Mouse (Mus musculus) adrenal gland, adult 2 months (tissue): Measurements from ENCODE around the gene Slc50a1. TPM values are rescaled to one million over a fixed set of nuclear protein-coding genes. Genes with fewer than 3 reads are reported as not detected.

Experiments
- DNase-seq: peaks from one replicate; pipeline ENCODE4 v3.0.0; 2021
- polyA plus RNA-seq: library from polyadenylated mRNA; depleted of rRNA; stranded (reverse); fragments of >200 nt; gene quantifications from 2 replicates; pipeline ENCODE4 v1.2.3, GENCODE M21; 2012
- total RNA-seq, 2 experiments: library from RNA; stranded (reverse); gene quantifications; 2 replicates each; pipeline ENCODE4 v1.2.3; 2021

The Slc50a1 gene
- total and polyA plus RNA-seq, 3 experiments = 49.9 to 153 (median 54.7) TPM

DNA sequence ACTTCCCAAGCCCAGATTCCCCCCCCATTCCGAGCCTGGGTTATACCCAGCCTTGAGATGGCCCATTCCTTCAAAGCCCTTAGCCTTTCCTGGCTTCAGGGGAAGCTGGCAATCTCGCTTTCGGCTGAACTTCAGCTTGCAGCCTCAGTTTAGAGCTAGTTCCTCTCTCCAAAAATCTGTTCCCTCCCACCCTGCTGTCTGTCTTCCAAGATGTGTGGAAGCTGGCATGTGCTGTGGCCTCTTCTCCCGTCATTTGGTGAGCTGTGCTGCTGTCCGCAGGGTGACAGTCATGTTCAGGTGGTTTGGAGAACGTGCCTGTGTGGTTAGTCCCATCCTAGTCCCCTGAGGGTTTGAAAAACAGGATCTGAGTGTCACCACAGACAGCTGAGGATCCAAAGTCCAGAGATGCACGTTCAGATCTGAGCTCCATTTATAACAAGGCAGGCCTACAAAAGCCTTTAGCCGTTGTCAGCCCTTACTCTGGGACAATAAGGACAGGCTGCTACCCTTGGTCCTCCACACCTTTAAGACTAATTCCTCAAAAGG lies 25.4 kb upstream of the Slc50a1 start:
- DNase-seq = no peak

DNA sequence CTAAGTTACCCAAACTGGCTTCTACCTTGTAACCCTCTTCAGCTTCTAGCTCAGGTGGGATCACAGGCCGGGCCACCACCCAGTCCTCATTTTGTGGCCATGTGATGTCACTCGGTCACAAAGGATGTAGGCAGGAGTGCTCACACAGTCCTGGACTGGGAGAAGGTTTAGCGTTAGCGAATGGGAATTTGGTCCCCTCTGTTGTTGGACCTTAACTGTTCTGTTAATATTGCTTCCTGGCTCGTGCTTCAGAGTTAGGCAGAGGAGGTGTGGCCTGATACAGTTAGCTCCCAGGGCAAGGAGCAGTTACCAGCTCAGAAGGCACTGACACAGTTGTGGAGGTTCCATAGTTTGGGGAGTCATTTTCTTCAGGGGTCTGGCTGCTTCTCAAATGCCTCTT lies 23.8 kb upstream of the Slc50a1 start:
- no peak for DNase-seq

DNA sequence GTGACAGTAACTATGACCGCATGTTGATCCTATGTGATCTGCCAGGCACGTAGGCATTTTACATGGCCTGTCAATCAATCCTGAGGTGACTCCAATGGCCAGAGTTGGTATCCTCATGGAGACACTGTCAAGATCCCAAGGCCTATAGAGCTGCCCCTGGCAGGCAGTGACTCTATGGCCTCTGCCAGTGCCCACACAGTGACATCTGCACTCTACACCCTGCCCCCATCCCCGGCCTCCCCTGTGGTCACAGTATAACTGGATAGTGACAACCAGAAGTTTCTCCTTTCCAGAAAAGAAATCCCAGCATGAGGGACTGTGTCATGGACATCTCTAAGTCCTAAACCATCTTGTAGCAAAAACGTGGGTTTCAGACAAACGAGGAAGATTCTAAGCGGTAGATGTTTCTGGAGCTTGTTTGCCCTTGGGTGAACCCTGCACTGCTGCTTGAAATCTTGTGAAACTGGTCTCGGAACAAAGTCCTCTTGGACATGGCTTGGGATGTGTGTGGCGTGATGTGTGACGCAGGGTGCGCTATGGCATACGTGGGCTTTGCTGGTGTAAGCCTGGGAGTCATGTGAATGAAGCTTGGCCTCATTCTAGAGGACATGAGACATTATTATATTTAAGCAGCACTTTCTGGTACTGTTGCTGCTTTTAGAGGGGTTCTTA lies 23.0 kb upstream of the Slc50a1 start:
- DNase-seq = no peak

DNA sequence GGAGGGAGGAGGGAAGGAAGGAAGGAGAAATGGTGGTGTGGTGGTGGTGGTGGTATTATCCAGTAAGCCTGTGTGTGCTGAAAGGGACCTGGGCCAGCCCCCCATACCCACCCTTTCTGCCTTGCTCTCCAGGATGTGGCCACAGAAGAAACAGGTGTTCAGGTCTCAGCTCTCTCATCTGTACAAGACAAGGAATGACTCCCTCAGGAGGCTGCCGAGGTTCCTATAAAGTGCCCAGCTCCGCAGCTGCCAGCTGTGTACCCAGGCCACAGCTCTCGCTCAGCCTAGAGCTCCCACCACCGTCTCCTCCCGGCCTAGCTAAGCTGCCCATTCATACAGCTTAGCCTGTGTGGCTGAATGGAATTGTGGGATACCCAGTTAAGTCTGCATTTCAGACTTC lies 21.9 kb upstream of the Slc50a1 start:
- DNase-seq = no peak

DNA sequence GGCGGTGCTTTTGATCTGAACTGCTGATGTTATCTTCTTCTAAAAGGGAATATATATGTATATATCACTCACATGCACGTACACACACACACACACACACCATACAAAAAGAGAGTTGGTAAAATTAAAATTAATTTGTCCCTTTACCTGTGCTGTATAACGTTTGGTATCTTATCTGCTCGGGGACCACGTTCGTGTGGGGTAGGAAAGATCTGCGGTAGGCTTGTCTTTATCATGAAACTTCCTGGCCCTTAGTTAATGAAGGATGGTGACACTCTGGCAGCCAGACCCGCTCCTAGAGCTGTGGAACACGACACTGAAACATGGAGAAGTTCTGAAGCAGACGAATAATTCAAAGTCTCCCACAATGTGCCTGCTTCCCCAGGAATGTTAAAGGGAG lies 21.5 kb upstream of the Slc50a1 start:
- DNase-seq = no peak

DNA sequence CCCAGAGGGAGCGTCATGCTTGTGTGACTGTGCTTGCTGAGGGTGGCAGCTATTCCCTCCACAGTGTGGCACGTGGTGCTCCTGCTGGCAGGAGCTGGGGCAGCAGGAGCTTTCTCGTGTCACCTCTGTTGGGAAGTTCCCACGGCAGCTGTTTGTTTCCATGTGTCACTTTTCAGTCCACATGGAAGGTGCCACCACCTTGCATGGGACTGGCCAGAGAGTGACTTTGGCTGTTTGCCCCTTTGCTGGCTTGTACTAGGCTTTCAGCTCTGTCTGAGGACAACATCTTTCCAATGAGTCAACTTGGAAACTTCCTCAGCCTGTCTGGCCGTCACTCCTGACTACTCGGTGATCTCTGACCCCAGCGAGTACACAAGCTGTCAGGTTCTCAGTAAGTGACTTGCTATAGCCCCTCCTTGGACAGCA lies 18.1 kb upstream of the Slc50a1 start:
- DNase-seq = peak; percentile 26

DNA sequence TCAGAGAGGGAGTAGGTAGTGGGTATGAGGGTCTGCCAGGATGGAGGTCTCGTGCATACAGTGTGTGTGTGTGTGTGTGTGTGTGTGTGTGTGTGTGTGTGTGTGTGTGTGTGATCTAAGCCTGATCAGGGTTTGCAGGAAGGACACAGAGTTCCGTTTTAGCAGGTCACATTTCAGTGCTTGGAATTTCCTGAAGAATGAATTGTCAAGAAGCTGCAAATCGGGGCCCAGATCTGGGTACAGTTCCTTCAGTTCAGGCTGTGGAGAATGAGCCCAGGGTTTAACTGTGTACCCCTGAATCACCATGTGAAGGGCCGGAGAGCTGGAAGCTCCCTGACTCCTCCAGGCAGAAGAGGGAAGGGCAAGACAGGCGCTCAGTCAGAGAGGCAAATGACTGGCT lies 16.9 kb upstream of the Slc50a1 start:
- no peak for DNase-seq

DNA sequence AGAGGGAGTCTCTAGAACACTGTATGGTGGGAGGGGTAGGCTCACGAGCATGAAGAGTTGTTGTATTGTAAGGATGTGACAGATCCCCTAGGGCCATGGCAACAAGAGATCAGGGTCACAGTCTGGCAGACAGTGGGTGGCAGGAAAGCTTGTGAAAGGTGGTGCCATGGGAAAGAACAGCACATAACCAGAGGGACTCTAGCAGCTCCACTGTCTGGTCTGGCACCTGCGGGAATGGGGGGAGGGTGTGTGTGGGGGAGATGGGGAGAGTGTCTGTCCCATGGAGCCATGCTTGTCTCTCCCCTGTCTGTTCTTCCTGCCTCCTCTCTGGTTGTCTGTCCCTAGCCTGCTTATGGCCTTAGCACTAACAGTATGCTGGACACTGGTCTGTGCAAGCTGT lies 15.2 kb upstream of the Slc50a1 start:
- DNase-seq = no peak

DNA sequence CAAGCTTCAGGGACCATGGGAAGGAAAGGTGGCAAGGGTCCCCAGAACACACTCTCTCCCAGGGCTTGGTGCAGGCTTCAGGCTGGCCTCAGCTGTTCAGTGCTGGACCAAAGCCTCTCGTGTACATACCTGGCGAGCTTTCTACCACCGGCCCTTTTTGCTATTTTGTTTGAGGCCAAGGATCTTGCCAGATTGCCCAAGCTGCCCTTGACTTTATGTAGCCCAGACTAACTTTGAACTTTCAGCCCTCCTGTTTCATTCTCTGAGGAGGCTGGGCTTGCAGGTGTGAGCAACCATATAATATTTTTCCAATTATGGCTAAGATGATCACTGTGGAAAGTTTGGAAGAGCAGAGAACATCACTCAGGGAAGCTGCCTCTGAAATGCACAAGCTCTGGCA lies 13.9 kb upstream of the Slc50a1 start:
- no peak for DNase-seq

DNA sequence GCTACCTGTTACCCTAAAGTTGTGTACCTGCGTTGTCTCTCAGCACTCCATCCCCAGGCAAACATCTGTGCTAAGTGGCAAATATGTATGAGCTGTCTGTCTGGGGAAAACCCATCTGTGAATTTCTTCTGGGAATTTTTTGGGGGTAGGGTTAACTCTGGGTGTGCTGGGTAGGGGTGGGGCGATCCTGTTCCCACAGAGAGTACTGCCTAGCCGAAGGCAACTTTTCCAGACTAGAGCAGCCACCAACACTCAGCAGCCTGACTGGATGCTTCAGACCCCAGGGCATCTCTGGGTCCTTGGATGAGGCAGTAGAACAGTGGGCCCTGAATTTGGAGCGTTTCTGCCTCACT lies 11.9 kb upstream of the Slc50a1 start:
- DNase-seq = no peak

DNA sequence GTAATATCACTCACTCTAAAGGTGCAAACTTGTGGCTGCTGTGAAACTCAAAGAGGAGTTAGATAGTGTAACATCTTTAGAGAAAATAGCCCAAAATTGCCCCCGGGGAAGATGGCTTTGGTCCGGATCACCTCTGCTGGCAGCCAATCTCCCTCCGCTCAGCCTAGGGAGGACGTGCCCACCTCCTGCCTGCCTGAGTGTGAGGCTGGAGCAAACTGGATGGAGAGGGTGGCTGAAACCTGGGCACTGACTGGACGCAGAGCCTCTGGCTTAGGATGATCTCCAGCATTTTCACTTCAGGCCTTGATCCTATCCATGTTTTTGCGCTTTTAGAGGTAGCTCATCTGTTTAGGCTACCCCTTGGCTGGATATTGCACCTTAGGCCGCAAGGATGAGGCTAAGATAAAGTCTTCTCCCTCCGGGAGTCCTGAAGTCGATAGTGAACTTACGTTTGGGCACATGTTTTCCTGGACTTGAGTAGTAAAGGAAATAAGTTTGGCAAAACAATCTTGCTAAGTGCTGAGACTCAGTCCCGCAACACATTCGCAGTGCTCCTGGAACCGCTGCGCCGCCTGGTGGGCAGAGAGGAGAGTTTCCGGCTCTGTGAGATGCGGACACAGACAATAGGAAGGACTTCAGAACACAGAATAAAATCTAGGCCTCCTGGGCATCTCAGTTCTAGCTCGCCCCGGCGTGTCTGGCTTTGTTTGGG lies 11.4 kb upstream of the Slc50a1 start:
- DNase-seq = peak; percentile 84

DNA sequence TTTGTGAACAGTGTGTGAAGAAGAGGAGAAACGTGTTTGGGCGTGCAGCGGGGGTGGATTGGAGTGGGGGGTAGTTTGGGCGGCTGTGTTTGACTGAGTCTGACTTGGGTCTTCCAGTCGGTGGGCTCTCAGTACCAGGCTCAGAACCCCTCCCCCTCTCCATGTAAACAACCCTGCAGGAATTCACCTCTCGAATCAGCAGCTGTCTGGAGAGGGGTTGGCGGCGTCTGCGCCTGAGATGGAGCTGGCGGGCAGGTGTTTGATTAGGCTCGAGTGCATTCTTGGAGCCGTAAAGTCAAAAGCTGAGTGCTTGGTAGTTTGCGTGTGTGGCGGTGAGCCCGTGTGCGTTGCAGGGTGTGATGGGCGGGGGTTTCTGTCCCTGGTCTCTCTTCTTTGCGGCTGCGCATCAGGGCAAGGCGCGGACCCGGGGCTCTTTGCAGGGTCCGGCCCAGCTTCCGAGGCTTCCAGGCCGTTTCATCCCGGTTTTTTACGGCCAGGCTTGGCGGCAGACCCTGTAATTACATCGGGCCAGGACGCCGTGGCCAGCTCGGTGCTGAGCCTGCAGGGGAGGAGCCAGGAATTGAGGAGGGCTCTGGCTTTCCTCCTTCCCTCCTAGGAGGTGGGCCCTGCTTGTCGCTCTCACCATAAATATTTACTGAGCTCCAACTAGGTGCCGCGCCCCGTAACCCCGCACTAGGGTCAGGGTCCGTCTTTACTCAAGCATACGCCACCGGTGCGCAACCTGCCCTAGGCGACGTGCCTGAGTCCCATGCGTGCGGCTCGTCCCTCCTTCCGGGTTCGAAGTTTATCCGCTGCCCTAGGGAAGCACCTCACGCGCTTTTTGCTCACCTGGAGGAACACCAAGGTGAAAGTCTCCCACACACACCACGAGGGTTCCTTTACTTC lies 10.5 kb upstream of the Slc50a1 start, which contains the start of gene Efna1:
TSS of gene Efna1 (minus strand) at position 537 of the 906 bp plus-strand sequence.
- peak; percentile 74 for DNase-seq

DNA sequence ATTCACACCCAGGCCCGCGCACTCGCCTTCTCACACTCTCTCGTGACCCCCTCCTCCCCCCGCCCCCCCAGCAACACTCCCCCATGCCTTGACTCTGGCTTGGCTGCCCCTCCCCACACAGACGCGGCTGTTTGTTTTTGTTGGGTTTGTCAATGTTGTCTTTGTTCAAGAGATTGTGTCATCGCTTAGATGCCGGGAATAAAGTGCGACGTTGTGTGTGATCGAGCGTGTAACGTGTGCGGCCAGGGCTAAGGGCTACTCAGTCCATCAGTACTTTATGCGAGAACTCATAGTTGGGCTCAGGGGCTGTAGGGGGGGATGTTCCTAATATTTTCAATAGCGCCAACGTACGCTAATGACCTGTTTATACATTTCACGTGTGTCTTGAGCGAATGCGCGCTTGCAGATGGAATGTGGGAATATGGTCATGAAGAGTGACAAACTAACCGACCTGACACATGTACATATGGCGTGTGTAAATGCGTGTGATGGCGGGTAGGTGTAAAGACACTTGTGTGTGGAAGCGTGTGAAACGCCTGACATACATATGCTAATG lies 9.8 kb upstream of the Slc50a1 start:
- DNase-seq = peak; percentile 42

DNA sequence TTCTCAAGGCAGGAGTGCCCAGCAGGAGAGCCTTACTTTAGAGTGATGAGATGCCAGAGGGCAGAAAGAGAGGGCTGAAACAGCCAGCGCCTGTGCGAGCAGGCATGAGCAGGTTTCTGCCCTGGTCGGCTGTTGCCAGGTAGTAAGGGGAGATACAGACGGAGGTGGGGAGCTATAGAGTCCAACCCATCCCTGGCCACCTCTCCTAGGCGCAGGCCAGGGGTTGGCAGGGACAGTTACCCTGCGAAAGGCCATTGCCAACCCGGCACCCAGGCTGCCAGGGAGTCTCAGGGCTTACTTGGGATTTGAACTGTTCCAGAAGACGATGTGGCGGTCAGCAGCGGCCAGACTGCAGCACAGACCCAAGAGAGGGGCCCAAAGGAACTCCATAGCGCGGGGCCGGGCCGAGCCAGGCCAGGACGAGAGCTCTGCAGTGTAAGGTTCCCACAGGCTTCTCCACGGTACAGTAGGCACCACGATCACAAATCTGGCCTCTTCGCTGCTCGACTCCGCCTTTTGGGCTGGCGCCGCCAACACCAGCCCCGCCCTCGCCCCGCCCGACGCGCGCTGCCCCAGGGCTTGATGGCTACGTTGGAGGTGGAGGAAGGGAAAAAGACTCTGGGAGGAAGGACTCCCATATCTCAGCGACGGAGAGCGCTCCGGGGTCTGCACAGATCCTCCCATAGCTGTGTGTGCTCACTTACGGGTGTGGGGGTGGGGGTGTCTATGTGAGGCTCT lies 9.0 kb upstream of the Slc50a1 start:
- peak; percentile 94 for DNase-seq

DNA sequence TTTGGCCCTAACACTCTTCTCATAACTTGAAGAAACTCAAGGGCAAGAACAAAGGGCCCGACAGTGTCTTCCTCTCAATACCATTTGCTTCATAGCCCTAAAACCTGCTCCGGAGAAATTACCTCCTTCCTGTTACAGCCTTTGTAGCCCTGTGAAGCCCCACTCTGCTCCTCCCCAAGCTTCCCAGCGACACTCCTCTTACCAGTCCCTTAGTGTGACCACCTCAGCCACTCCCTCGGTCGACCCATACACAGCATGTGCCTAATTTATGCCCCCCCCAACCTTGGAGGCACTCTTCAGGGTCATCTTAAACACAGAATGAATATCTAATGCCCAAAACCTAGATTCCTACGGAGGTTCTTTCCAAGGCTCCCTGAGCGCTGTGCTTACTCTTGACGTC lies 8.3 kb upstream of the Slc50a1 start:
- no peak for DNase-seq

DNA sequence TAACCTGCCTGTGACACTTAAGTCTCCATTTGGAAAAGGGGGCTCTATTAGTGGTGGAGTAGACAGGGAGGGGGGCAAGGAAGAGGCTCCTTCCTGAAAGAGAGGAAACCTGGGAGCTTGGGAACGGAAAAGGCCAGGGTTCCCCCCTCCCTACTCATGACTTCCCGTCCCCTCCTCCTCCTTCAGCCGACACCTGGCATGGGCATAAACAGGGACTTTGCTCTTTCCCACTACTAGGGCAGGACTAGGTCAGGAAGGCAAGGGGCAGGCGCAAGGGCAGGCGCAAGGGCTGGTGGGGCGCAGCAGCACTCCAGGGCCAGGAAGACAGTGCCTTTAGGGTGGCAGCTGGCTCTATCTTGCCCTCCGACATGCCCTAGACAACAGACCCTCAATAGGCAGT lies 7.7 kb upstream of the Slc50a1 start:
- peak; percentile 73 for DNase-seq

DNA sequence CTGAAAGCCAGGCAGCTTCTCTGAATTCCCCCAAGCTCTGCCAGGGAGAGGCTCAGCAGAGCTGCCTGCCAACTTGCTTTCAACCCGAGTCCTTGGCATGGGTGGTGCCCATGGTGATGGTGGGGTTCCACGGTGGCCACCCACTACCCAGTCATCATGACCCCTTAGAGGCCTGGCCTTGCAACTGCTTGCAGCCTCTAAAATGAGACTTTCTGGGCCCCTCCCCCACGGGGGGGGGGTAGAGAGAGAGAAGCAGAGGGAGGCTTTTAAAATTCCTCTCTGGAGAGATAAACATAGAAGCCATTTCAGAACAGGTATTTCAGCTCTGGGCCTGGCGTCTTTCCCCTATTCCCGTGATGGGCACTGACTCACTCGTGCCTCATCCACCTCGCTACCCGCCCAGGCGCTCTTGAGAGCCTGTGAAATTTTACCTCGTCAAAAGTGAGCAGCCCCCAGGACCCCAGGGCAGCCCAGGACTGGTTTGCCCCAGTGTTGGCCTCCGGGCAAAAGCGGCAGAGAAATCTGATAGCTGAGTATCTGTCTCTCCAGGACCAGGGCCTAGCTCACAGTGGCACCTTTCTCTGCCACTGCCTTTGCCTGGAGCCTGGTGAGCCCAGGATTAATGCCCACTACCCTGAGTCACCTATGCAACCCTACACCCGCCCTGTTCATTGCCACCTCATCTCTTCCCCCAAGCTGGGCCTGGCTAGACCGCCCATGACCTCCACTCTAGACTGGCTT lies 7.1 kb upstream of the Slc50a1 start:
- no peak for DNase-seq

DNA sequence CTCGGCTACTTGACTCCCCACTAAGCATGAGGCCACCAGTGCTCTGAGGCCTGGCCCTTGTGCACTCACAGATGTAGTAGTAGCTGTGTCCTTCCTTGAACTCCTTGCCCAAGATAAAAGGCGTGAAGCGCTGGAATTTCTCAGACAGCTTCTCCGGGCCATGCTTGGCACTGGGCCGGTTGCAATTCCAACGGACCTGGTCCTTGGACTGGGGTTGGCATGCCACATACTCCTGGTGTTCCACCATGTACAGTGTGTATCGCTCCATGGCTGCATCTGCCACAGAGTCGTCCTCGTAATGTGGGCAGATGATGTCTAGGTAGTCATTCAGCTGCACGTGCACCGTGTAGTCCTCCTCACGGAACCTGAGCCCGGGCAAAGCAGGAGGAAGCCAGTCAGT lies 5.7 kb upstream of the Slc50a1 start:
- DNase-seq = no peak

DNA sequence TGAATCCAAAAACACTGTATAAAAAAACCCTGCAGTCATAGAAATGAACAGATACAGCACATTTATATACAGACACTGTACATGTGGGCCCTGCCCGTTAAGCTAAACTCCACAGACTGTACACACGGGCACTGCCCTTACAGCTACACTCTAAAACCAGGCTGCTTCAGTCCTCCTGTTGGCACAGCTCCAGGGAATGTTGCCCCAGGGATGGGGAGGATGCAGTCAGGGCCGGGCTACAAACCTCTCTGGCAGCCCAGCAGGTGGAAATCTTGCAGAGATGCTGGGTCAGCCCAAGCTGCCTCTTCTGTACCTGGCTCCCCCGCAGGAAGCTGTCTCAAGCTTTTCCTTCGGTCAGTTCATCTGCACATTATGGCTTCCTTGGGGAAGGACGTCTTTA lies 1.4 kb upstream of the Slc50a1 start:
- no peak for DNase-seq

DNA sequence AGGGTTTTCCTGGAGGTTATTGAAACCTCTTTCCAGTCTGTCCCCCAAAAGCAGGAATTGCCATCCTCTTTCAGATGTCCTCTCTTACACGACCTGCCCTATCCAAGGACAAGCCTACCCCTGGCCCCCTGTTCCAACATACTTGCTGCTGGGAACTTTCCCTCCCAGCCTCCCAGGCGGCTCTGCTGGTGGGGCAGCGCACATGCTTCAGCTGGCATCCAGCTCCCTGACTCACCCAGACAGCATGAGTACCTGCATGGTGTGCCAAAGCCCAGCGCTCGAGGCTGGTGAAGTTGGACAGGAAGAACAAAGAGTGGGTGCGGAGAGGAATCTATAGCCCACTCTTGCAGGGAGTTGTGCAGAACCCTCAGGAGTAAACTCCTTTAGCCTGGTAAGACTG lies 521 bp upstream of the Slc50a1 start:
- DNase-seq = peak; percentile 79

DNA sequence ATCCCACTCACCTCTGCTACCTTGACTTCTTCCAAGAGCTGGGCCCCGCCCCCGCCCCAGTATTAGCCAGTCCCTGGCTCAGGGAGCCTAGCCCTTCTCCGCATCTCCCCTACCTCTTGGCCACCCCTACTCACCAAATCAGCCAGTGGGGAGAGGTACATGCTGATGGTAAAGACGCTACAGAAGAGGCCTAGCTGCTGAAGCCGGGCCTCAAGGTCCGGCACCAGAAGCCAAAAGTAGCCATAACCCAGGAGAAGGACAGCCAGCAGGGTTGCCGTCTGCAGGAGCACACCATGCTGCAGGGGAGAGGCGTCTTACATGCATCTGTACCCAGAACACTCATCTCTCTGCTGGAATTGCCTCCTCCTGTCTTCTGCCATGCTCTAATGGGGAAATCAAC lies 1.5 kb downstream of the Slc50a1 start:
- no peak for DNase-seq
